Mouse (Mus musculus) heart, postnatal 0 days (tissue): ENCODE data around the gene Radil. TPM values are rescaled to one million over a fixed set of nuclear protein-coding genes. Genes with fewer than 3 reads are reported as not detected.

Experiments used
- ATAC-seq: fragments of 200-750 bp; cut with Nextera tagmentation; 2 replicates; pipeline ENCODE4 v1.8.0; 2017; ENCODE audit warnings: low read depth, moderate number of reproducible peaks, moderate library complexity; ENCODE audit not compliant: insufficient read depth
- DNase-seq: peaks from one replicate; pipeline ENCODE4 v3.0.0-alpha.2; 2016; ENCODE audit warnings: low spot score
- H3K27ac ChIP-seq: fragments of 300-500 bp; sonication (generic); 2 replicates; pipeline ENCODE4 v1.5.1; 2014; ENCODE audit warnings: low read depth, mild to moderate bottlenecking
- H3K27me3 ChIP-seq: fragments of 300-500 bp; sonication (generic); 2 replicates; pipeline ENCODE4 v1.6.1; 2014; ENCODE audit warnings: low read length, mixed read lengths; ENCODE audit not compliant: control insufficient read depth, insufficient read depth
- H3K36me3 ChIP-seq: fragments of 300-500 bp; sonication (generic); replicated peaks from 2 replicates; pipeline ENCODE4 v1.6.1; 2014; ENCODE audit warnings: low read length, mixed read lengths; ENCODE audit not compliant: control insufficient read depth, insufficient read depth
- H3K4me1 ChIP-seq: fragments of 300-500 bp; sonication (generic); 2 replicates; pipeline ENCODE4 v1.6.1; 2014; ENCODE audit warnings: antibody characterized with exemption; ENCODE audit not compliant: control insufficient read depth, insufficient read depth
- H3K4me2 ChIP-seq: fragments of 300-500 bp; sonication (generic); 2 replicates; pipeline ENCODE4 v1.6.1; 2014; ENCODE audit warnings: low read depth, mild to moderate bottlenecking, low read length, moderate library complexity
- H3K4me3 ChIP-seq: fragments of 300-500 bp; sonication (generic); 2 replicates; pipeline ENCODE4 v1.5.1; 2014; ENCODE audit warnings: low read depth, low read length
- H3K9ac ChIP-seq: fragments of 300-500 bp; sonication (generic); replicated peaks from 2 replicates; pipeline ENCODE4 v1.6.1; 2014; ENCODE audit warnings: low read depth, low read length, mixed read lengths
- H3K9me3 ChIP-seq: fragments of 300-500 bp; sonication (generic); replicated peaks from 2 replicates; pipeline ENCODE4 v1.6.1; 2016; ENCODE audit warnings: low read length; ENCODE audit not compliant: control insufficient read depth
- CTCF ChIP-seq: IDR thresholded peaks from 2 replicates; pipeline ENCODE4 v1.5.1; 2016; ENCODE audit warnings: antibody characterized with exemption, control low read depth, low read depth
- EP300 ChIP-seq: IDR thresholded peaks from 2 replicates; pipeline ENCODE4 v1.6.1; 2016; ENCODE audit warnings: antibody characterized with exemption, low read depth
- WGBS: fragments of 180-500 bp; shearing (Covaris S2); extraction: QIAGEN DNeasy Blood & Tissue Kit; methylation state at CpG from one replicate; pipeline ENCODE4 v1.1.7; 2014; 5-methylcytosine and 5-hydroxymethylcytosine counted together
- polyA plus RNA-seq: library from polyadenylated mRNA; unstranded; fragments of >200 nt; fragmentation: Nextera tagmentation; extraction: Ambion mirVana; gene quantifications from 2 replicates; pipeline ENCODE4 v1.2.1, GENCODE M21; 2015
- total RNA-seq: library from RNA; depleted of rRNA; stranded (reverse); fragments of >200 nt; gene quantifications from 2 replicates; pipeline ENCODE4 v1.2.3, GENCODE M21; 2014; ENCODE audit warnings: low replicate concordance

Radil gene
- total and polyA plus RNA-seq, 2 experiments from 2014 or later: 2.9 to 4.3 TPM

DNA sequence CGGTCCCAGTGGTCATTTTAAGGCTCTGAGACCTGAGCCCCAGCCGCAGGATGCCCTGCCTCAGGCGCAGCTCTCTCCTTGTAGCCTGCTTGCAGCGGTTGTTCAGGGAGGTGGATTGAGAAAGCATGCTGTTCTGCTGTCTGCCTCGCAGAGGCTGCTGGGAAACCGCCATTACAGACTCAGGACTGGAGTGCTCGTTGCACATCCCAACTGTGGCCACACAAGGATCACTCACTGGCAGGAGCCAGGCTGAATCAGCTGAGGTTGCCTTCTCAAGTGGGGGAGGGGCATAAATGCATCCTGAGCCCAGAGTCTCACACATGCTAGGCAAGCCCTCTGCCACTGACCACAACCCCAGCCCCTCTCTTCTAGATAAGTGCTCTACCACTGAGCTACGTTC lies 105.2 kb downstream of the Radil start:
- no peak for TF ChIP-seq EP300
- no peak for TF ChIP-seq CTCF
- Histone ChIP-seq H3K27me3 (no peaks in the 10 kb centered on the region), H3K9me3 (no peaks in the 10 kb centered on the region), H3K27ac (no peak overlapping the region), H3K9ac (no peak overlapping the region), H3K4me1 (peaks cover 25% of the 10 kb centered on the region; the same call in 1 of the 2 replicates), H3K4me3 (no peak overlapping the region), H3K4me2 (no peak overlapping the region), H3K36me3 (peaks cover 13% of the 10 kb centered on the region)
- ATAC-seq (no peak), DNase-seq (no peak)
- WGBS: 50% methylated on average over 8 of the region's 8 CpGs

DNA sequence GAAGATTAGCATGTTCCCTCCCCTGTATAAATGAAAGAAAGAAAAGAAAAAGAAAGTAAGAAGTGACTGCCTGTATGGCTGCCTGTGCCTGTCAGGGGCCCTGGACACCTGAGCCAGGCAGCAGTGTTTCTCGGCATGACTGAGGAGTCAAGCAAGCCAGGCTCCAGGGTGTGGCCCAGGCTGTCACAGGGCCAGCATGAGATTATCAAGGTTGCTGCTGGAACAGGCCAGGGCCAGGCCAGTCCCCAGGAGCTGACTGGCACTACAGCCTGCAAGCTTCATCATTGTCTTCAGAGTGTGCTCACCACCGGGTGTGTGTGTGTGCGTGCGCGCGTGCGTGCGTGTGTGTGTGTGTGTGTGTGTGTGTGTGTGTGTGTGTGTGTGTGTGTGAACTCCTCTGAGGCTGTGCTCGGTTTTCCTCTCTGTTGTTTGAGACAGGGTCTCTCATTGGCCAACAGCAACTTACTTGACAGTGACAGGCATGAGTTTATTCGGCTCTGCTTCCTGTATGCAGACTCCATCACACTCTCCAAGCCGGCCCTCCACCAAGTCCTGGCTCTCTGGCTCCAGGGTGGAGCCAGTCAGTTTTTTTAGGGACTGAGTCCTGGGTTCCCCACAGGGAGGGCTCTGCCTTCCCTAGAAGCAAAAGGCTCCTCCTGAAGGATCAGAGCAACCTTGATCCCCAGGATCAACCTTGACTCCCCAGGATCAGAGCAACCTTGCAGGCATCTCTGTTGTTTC lies 105.9 kb downstream of the Radil start:
- no peak overlapping the region for H3K4me3 ChIP-seq
- H3K36me3 ChIP-seq: peaks cover 7% of the 10 kb centered on the region
- 45% methylated on average over 11 of the region's 11 CpGs for WGBS
- H3K27me3 ChIP-seq: no peaks in the 10 kb centered on the region
- no peak for DNase-seq
- no peak for TF ChIP-seq EP300
- TF ChIP-seq CTCF: no peak
- H3K9ac ChIP-seq: no peak overlapping the region
- peaks cover 28% of the 10 kb centered on the region for H3K4me1 ChIP-seq
- H3K27ac ChIP-seq: peak overlapping the region; percentile 65
- no peaks in the 10 kb centered on the region for H3K9me3 ChIP-seq
- ATAC-seq: peak; percentile 18; the same call in 1 of the 2 replicates
- H3K4me2 ChIP-seq: no peak overlapping the region

- H3K27me3 ChIP-seq: no peaks in the 10 kb centered on the region
- H3K27ac ChIP-seq: no peak overlapping the region; the same call in 1 of the 2 replicates
- H3K9ac ChIP-seq: no peak overlapping the region
- 73% methylated on average over 14 of the region's 14 CpGs for WGBS
- TF ChIP-seq EP300: no peak
- no peaks in the 10 kb centered on the region for H3K9me3 ChIP-seq
- H3K36me3 ChIP-seq: no peaks in the 10 kb centered on the region
- peaks cover 36% of the 10 kb centered on the region for H3K4me1 ChIP-seq
- DNase-seq: no peak
- ATAC-seq: no peak
- H3K4me2 ChIP-seq: no peak overlapping the region
- H3K4me3 ChIP-seq: no peak overlapping the region
Measured at GRCm38 (mm10) chr5:142443994-142444393, 106.9 kb downstream of the Radil start.

DNA sequence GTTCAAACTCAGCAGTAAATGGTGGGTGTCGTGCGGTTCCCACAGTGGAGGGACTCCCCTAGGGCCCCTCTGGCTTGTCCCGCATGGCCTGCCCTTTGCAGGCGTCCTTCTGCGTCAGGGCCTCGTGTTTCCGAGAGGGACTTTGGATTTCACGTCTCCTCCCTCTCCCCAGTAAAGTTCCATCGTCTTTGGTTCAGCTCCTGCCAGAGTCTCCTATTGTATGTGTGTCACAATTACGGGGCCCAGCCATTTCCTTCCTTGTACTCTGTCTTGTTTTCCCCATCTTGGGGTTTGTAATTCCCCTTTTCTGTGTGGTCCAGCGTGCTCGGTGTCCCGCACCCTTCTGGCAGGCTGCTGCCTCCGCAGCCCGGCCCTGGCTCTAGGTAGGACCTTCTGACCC lies 107.4 kb downstream of the Radil start:
- WGBS: 59% methylated on average over 15 of the region's 15 CpGs
- no peak overlapping the region for H3K9ac ChIP-seq
- DNase-seq: no peak

DNA sequence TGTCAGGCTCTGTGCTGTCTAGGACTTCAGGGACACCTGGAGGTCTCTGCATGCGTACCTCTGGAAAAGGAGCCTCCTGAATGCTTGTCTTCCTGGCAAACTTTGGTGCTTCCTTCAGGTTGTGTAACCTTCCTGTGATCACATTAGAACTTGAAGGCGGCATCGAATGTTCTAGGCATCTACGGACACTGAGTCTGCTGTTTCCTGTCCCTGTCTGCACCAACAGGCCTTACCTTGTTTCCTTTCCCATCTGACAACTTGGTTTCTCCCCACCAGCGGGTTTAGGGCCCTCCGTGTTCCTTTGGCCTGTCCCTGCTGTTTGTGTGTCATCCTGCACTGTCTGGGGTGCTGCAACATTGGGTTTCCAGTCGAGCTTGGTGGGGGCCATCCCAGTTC lies 108.9 kb downstream of the Radil start:
- no peak overlapping the region for H3K9ac ChIP-seq

More for the DNA sequence above, 107.4 kb downstream of the Radil start:
- no peak overlapping the region for H3K4me3 ChIP-seq
- no peak overlapping the region; the same call in 1 of the 2 replicates for H3K27ac ChIP-seq
- no peak for TF ChIP-seq EP300
- TF ChIP-seq CTCF: no peak
- no peaks in the 10 kb centered on the region for H3K36me3 ChIP-seq
- H3K4me2 ChIP-seq: no peak overlapping the region
- H3K27me3 ChIP-seq: no peaks in the 10 kb centered on the region
- ATAC-seq: no peak
- H3K4me1 ChIP-seq: peaks cover 36% of the 10 kb centered on the region
- H3K9me3 ChIP-seq: no peaks in the 10 kb centered on the region

More for the DNA sequence above, 108.9 kb downstream of the Radil start:
- H3K27me3 ChIP-seq: no peaks in the 10 kb centered on the region
- ATAC-seq (no peak), DNase-seq (no peak)
- no peaks in the 10 kb centered on the region for H3K9me3 ChIP-seq
- 0 out of 2 replicates have a peak overlapping the region, but pooled peaks have one; percentile 91 for H3K27ac ChIP-seq
- H3K36me3 ChIP-seq: 0 out of 2 replicates have a peak, but pooled peaks cover 10% of the 10 kb centered on the region
- TF ChIP-seq CTCF (no peak), EP300 (no peak)
- peaks cover 36% of the 10 kb centered on the region for H3K4me1 ChIP-seq
- H3K4me3 ChIP-seq: no peak overlapping the region
- WGBS: 82% methylated on average over 7 of the region's 7 CpGs
- no peak overlapping the region; the same call in 1 of the 2 replicates for H3K4me2 ChIP-seq
